Mouse (Mus musculus): ENCODE results near the gene Capn9. TPM values are rescaled to one million over a fixed set of nuclear protein-coding genes. Genes with fewer than 3 reads are reported as not detected.

Capn9 gene
- 0.19 TPM in 1 of 2 replicates, not detected in the other for polyA plus RNA-seq (2014; fragmentation: Nextera tagmentation; extraction: Ambion mirVana)

GRCm38 (mm10) chr8:124575811-124576210 is at the start of gene Capn9:
Gene Capn9, plus strand, starts transcription at chr8:124576111.
- Histone ChIP-seq H3K27ac (ENCODE audit: low read depth, low read length) (no peak within 1 kb of the TSS), H3K9me3 (replicated peaks; ENCODE audit: control insufficient read depth, low read length) (no peaks in the 10 kb centered on the region), H3K27me3 (replicated peaks; ENCODE audit: control insufficient read depth, insufficient read depth, low read length) (no peaks in the 10 kb centered on the region), H3K36me3 (ENCODE audit: control insufficient read depth, insufficient read depth, low read length) (no peaks in the 10 kb centered on the region), H3K9ac (ENCODE audit: low read length) (no peak within 1 kb of the TSS), H3K4me2 (ENCODE audit: low read length) (no peak within 1 kb of the TSS), H3K4me1 (ENCODE audit: control insufficient read depth, insufficient read depth, low read length) (no peaks in the 10 kb centered on the region), H3K4me3 (ENCODE audit: low read depth, low read length) (no peak within 1 kb of the TSS)
- DNase-seq (ENCODE audit: low spot score) (no peak), ATAC-seq (no peak)
- WGBS: 94% methylated on average over 8 of the region's 8 CpGs

DNA sequence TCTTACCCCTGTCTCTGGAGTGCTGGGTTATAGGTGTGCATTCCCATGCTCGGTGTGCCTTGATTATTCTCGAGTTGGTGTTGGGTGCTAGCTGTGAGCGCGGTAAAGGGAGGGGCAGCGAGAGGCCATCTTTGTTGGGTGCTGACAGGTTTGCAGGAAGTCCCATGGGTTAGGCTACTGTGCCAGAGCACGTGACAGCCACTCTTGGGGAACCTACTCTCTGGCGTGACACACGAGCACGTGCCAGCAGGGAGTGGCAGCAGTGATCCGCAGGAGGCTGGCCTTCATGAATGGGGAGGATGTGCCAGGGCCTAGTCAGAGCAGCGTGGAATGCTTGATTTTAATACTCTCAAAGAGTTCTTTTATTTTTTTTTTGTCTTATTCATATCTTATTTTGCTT is 49.6 kb upstream of the Capn9 start:
- Histone ChIP-seq H3K27me3 (replicated peaks; ENCODE audit: control insufficient read depth, insufficient read depth, low read length) (no peaks in the 10 kb centered on the region), H3K27ac (ENCODE audit: low read depth, low read length) (no peak overlapping the region), H3K4me2 (ENCODE audit: low read length) (no peak overlapping the region), H3K4me1 (ENCODE audit: control insufficient read depth, insufficient read depth, low read length) (peaks cover 10% of the 10 kb centered on the region), H3K9me3 (replicated peaks; ENCODE audit: control insufficient read depth, low read length) (no peaks in the 10 kb centered on the region), H3K4me3 (ENCODE audit: low read depth, low read length) (no peak overlapping the region), H3K36me3 (ENCODE audit: control insufficient read depth, insufficient read depth, low read length) (peaks cover 54% of the 10 kb centered on the region), H3K9ac (ENCODE audit: low read length) (no peak overlapping the region)
- WGBS: 92% methylated on average over 11 of the region's 11 CpGs
- ATAC-seq (no peak), DNase-seq (ENCODE audit: low spot score) (no peak)

DNA sequence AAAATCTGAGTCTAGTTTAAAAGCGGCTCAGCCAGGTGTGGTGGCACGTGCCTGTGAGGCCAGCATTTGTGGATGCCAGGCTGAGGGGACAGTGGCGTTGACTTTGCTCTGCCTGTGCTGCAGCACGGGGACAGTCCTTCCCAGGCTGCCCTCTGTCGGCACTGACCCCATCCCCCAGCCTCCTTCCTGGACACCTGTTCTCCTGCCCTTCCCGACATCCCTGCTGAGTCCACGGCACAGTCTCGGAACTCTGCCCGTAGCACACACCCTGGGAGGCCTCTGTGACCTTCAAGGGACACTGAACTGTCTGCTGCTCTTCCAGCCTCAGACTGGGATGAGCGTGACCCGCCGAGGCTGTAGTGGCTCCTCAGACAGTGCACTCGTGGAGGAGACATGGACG is 45.8 kb upstream of the Capn9 start:
- DNase-seq (ENCODE audit: low spot score) (no peak), ATAC-seq (no peak)
- Histone ChIP-seq H3K27me3 (replicated peaks; ENCODE audit: control insufficient read depth, insufficient read depth, low read length) (no peaks in the 10 kb centered on the region), H3K9me3 (replicated peaks; ENCODE audit: control insufficient read depth, low read length) (no peaks in the 10 kb centered on the region), H3K4me2 (ENCODE audit: low read length) (no peak overlapping the region), H3K9ac (ENCODE audit: low read length) (no peak overlapping the region), H3K4me1 (ENCODE audit: control insufficient read depth, insufficient read depth, low read length) (no peaks in the 10 kb centered on the region), H3K4me3 (ENCODE audit: low read depth, low read length) (no peak overlapping the region), H3K27ac (ENCODE audit: low read depth, low read length) (no peak overlapping the region), H3K36me3 (ENCODE audit: control insufficient read depth, insufficient read depth, low read length) (peaks cover 87% of the 10 kb centered on the region)
- 92% methylated on average over 14 of the region's 14 CpGs for WGBS

DNA sequence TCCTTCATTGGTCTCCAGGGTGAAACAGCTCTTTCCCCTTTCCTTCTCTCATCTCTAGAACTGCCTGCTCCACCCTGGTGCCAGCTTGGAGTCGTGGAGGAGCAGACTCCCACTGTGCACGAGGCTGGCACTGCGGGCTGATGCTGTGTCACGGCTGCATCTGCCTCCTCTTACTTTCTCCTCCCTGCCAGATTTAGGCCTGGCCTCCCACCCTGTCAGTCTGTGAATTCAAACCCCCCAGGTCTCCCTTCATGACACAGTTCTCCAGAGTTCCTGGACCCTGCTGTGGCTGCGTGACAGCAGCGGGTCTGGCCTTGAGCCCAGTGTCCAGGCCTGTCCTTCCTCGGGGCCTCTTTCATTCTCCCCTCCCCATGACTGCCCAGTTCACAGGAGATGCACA is 45.4 kb upstream of the Capn9 start:
- no peaks in the 10 kb centered on the region for H3K27me3 ChIP-seq (replicated peaks; ENCODE audit: control insufficient read depth, insufficient read depth, low read length)
- WGBS: 94% methylated on average over 7 of the region's 7 CpGs
- no peak overlapping the region for H3K4me2 ChIP-seq (ENCODE audit: low read length)

GRCm38 (mm10) chr8:124530996-124531395 is 44.9 kb upstream of the Capn9 start:
- ATAC-seq (no peak), DNase-seq (ENCODE audit: low spot score) (no peak)
- H3K27me3 ChIP-seq (replicated peaks; ENCODE audit: control insufficient read depth, insufficient read depth, low read length): no peaks in the 10 kb centered on the region
- H3K9me3 ChIP-seq (replicated peaks; ENCODE audit: control insufficient read depth, low read length): no peaks in the 10 kb centered on the region
- 92% methylated on average over 4 of the region's 4 CpGs for WGBS
- no peak overlapping the region for H3K27ac ChIP-seq (ENCODE audit: low read depth, low read length)
- H3K4me1 ChIP-seq (ENCODE audit: control insufficient read depth, insufficient read depth, low read length): no peaks in the 10 kb centered on the region
- H3K4me3 ChIP-seq (ENCODE audit: low read depth, low read length): no peak overlapping the region
- H3K4me2 ChIP-seq (ENCODE audit: low read length): no peak overlapping the region
- H3K9ac ChIP-seq (ENCODE audit: low read length): no peak overlapping the region
- H3K36me3 ChIP-seq (ENCODE audit: control insufficient read depth, insufficient read depth, low read length): peaks cover 90% of the 10 kb centered on the region

More for the DNA sequence above, 45.4 kb upstream of the Capn9 start:
- Histone ChIP-seq H3K4me3 (ENCODE audit: low read depth, low read length) (no peak overlapping the region), H3K9me3 (replicated peaks; ENCODE audit: control insufficient read depth, low read length) (no peaks in the 10 kb centered on the region), H3K9ac (ENCODE audit: low read length) (no peak overlapping the region), H3K36me3 (ENCODE audit: control insufficient read depth, insufficient read depth, low read length) (peaks cover 90% of the 10 kb centered on the region), H3K27ac (ENCODE audit: low read depth, low read length) (no peak overlapping the region), H3K4me1 (ENCODE audit: control insufficient read depth, insufficient read depth, low read length) (no peaks in the 10 kb centered on the region)
- DNase-seq (ENCODE audit: low spot score) (no peak), ATAC-seq (no peak)

DNA sequence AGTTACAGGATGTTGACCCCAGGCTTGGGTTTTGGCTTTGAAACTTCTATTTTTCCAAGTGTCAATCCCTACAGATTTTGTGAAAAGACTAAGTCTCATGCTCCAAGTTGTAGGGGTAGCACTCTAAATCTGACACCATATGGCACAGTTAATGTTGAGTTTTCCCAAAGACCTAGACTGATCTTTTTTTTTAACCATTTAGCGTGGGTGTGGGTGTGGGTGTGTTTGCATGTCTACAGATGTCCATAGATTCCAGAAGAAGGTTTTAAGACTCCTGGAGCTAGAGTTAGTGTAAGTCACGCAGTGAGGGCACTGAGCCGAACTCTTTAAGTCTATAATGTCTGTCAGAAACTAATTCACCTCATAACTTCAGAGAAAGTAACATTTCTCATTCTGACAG is 43.3 kb upstream of the Capn9 start:
- H3K27me3 ChIP-seq (replicated peaks; ENCODE audit: control insufficient read depth, insufficient read depth, low read length): no peaks in the 10 kb centered on the region
- no peak overlapping the region for H3K27ac ChIP-seq (ENCODE audit: low read depth, low read length)
- no peak overlapping the region for H3K9ac ChIP-seq (ENCODE audit: low read length)
- H3K4me1 ChIP-seq (ENCODE audit: control insufficient read depth, insufficient read depth, low read length): no peaks in the 10 kb centered on the region
- no peak for DNase-seq (ENCODE audit: low spot score)
- WGBS: 93% methylated on average over 3 of the region's 3 CpGs
- H3K4me2 ChIP-seq (ENCODE audit: low read length): no peak overlapping the region
- H3K36me3 ChIP-seq (ENCODE audit: control insufficient read depth, insufficient read depth, low read length): peaks cover 82% of the 10 kb centered on the region
- H3K9me3 ChIP-seq (replicated peaks; ENCODE audit: control insufficient read depth, low read length): no peaks in the 10 kb centered on the region
- no peak for ATAC-seq
- no peak overlapping the region for H3K4me3 ChIP-seq (ENCODE audit: low read depth, low read length)

DNA sequence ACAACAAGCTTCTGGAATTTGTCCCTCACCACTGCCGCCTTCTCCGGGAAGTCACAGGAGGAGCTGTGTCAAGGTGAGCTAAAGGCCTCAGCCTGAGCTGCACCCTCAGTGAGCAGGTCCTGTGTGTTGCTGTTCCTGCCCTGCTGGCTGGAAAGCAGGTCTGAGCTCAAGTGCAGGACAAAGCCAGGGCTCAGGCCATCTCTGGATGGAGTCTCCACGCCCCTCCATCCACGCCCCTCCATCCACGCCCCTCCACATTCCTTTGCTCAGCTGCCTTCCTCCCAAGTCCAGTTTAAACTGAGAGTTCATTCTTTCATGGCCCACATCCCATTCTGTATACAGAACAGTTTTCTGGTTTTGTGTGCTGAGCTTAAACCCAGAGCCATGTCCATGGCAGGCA is 40.5 kb upstream of the Capn9 start:
- no peak for DNase-seq (ENCODE audit: low spot score)
- Histone ChIP-seq H3K36me3 (ENCODE audit: control insufficient read depth, insufficient read depth, low read length) (peaks cover 89% of the 10 kb centered on the region), H3K4me3 (ENCODE audit: low read depth, low read length) (no peak overlapping the region), H3K4me1 (ENCODE audit: control insufficient read depth, insufficient read depth, low read length) (no peaks in the 10 kb centered on the region), H3K27me3 (replicated peaks; ENCODE audit: control insufficient read depth, insufficient read depth, low read length) (no peaks in the 10 kb centered on the region), H3K4me2 (ENCODE audit: low read length) (no peak overlapping the region), H3K27ac (ENCODE audit: low read depth, low read length) (no peak overlapping the region), H3K9ac (ENCODE audit: low read length) (no peak overlapping the region), H3K9me3 (replicated peaks; ENCODE audit: control insufficient read depth, low read length) (no peaks in the 10 kb centered on the region)
- no peak for ATAC-seq
- 94% methylated on average over 5 of the region's 5 CpGs for WGBS

- H3K4me1 ChIP-seq (ENCODE audit: control insufficient read depth, insufficient read depth, low read length): no peaks in the 10 kb centered on the region
- 95% methylated on average over 12 of the region's 12 CpGs for WGBS
- H3K27ac ChIP-seq (ENCODE audit: low read depth, low read length): no peak overlapping the region
- H3K27me3 ChIP-seq (replicated peaks; ENCODE audit: control insufficient read depth, insufficient read depth, low read length): no peaks in the 10 kb centered on the region
- ATAC-seq (no peak), DNase-seq (ENCODE audit: low spot score) (no peak)
- H3K9ac ChIP-seq (ENCODE audit: low read length): no peak overlapping the region
- peaks cover 91% of the 10 kb centered on the region for H3K36me3 ChIP-seq (ENCODE audit: control insufficient read depth, insufficient read depth, low read length)
- no peaks in the 10 kb centered on the region for H3K9me3 ChIP-seq (replicated peaks; ENCODE audit: control insufficient read depth, low read length)
- no peak overlapping the region for H3K4me2 ChIP-seq (ENCODE audit: low read length)
- no peak overlapping the region for H3K4me3 ChIP-seq (ENCODE audit: low read depth, low read length)
These were observed 35.0 kb upstream of the Capn9 start for GRCm38 (mm10) chr8:124540906-124541305.

DNA sequence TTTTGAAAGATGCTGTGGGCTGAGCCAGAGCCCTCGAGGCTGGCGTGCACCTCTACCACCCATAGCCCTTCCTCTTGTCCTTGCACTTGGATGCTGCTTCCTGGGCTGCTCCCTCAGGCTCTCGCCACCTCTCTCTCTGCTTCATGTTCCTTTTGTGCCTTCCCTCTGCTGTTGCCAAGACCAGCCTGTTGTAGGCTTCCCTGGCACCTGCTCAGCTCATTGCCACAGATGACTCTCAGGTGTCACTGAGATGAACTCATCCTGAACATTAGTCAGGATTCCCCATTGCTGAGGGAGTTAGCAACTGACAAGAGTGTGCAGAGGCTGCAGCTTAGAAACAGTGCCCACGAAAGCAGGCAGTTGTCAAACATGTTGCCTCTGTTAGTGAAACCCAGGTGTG is 33.9 kb upstream of the Capn9 start:
- Histone ChIP-seq H3K9me3 (replicated peaks; ENCODE audit: control insufficient read depth, low read length) (no peaks in the 10 kb centered on the region), H3K4me3 (ENCODE audit: low read depth, low read length) (no peak overlapping the region), H3K27me3 (replicated peaks; ENCODE audit: control insufficient read depth, insufficient read depth, low read length) (no peaks in the 10 kb centered on the region), H3K27ac (ENCODE audit: low read depth, low read length) (no peak overlapping the region), H3K9ac (ENCODE audit: low read length) (no peak overlapping the region), H3K4me1 (ENCODE audit: control insufficient read depth, insufficient read depth, low read length) (no peaks in the 10 kb centered on the region), H3K36me3 (ENCODE audit: control insufficient read depth, insufficient read depth, low read length) (peaks cover 96% of the 10 kb centered on the region), H3K4me2 (ENCODE audit: low read length) (no peak overlapping the region)
- ATAC-seq (no peak), DNase-seq (ENCODE audit: low spot score) (no peak)
- WGBS: 93% methylated on average over 4 of the region's 4 CpGs
